Mouse (Mus musculus) E14TG2a.4 (cell line): ENCODE results near the gene Pik3r3.

Experiments used
- CTCF ChIP-seq: conservative IDR thresholded peaks from 2 replicates; pipeline ENCODE4 v1.5.1; 2014; ENCODE audit warnings: low read length
- NANOG ChIP-seq: IDR thresholded peaks from 2 replicates; pipeline ENCODE4 v1.6.1; 2014; ENCODE audit warnings: borderline replicate concordance, low read length, mixed read lengths
- POU5F1 ChIP-seq: IDR thresholded peaks from 2 replicates; pipeline ENCODE4 v1.6.1; 2014; ENCODE audit warnings: low read length, borderline replicate concordance

DNA sequence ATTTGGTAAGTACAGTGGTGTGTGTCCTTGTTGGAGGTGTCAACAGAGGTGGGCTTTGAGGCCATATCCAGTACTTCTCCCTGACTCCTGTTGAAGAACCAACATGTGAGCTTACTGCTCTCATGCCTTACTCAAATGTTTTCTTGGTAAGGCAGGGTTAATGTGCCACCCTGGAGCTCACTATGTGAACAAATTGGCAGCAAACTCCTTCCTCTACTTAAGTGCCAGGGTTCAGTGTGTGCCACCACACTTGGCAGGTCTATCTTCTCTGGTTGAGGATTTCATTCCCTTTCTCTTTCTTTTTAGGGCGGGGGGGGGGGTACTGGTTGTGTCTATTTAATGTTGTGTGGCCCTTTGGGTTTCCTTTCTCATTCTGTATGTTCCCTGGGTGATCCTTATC lies 83.1 kb downstream of the Pik3r3 start:
- TF ChIP-seq CTCF, result no peak
- no peak for TF ChIP-seq POU5F1
- no peak for TF ChIP-seq NANOG
